Mouse (Mus musculus) telencephalon, adult 2 months (tissue): ENCODE measurements around the gene Scn10a.
A peak's percentile ranks its signal among the peaks of the same experiment; 100 is the strongest.

Source experiments
- DNase-seq: peaks from one replicate; pipeline ENCODE4 v3.0.0-alpha.2; 2011; ENCODE audit warnings: low read depth, low spot score

Gene Scn10a

DNA sequence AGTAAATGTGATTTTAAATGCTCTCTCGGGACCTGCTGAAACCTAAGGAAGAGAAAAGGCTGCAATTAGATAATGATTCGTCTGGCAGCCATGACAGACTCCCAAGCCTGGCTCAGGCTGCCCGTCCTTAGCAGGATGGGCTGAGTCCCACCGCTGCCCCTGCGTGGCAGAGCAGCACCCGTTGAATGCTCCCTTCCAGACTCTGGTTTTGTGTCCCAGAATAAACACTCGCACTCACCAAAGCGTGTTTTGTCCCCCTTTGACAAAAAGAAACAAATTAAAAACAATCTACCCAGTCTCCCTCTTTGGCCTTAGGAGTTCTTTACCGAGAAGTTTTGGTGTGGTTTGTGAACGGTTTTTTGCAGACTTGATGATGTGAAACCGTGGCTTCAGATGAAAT is at the start of gene Scn10a:
TSS of gene Scn10a (minus strand) at position 101 of the 400 bp plus-strand sequence.
- no peak for DNase-seq

- DNase-seq, result no peak
Observed at GRCm38 (mm10) chr9:119768585-119768984, 49.5 kb upstream of the Scn10a start.

- no peak for DNase-seq
Observed at GRCm38 (mm10) chr9:119760226-119760625, 41.1 kb upstream of the Scn10a start.

- DNase-seq, result no peak
Observed at GRCm38 (mm10) chr9:119759457-119759856, 40.3 kb upstream of the Scn10a start.

DNA sequence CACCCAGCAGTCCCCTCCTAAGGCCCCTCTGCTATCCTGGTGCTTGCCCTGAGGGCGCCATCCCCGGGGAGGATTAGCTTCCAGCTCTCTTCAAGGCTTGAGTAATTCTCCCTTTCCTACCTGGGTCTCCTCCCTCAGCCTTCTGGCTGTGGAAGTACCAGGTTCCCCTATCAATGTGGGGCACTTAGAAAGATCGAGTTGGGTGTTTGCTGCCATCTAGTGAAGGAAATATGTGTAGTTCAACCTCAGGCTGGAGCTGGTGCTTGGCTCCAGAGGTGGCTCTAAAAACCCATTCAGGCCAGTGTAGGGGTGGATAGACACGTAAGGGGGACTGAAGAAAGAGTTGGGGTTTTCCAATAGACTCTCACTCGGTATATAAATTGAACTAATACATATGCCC is 32.4 kb upstream of the Scn10a start:
- peak; percentile 39 for DNase-seq

- DNase-seq, result no peak
Observed at GRCm38 (mm10) chr9:119749112-119749511, 30.0 kb upstream of the Scn10a start.

DNA sequence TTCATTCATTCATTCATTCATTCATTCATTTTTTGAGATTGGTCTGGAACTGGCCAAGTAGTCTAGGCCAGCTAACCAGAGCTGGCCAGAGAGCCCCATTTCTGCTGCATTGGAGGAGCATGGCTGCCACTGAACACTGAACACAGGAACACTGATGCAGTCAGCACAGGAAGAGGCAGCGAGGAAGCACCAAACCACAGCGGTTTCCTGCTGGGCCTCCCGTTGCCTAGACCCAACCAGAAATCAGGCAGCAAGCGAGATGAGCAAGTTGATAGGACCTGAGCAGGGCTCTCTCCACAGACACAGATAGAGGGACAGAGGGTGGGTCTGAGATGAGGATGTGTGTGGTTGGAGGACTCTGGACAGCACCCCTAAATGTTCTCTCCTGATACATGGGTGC is 24.8 kb upstream of the Scn10a start:
- no peak for DNase-seq

- DNase-seq, result no peak
Observed at GRCm38 (mm10) chr9:119743312-119743711, 24.2 kb upstream of the Scn10a start.

GRCm38 (mm10) chr9:119741101-119741786 is 22.1 kb upstream of the Scn10a start:
- DNase-seq, result no peak

DNA sequence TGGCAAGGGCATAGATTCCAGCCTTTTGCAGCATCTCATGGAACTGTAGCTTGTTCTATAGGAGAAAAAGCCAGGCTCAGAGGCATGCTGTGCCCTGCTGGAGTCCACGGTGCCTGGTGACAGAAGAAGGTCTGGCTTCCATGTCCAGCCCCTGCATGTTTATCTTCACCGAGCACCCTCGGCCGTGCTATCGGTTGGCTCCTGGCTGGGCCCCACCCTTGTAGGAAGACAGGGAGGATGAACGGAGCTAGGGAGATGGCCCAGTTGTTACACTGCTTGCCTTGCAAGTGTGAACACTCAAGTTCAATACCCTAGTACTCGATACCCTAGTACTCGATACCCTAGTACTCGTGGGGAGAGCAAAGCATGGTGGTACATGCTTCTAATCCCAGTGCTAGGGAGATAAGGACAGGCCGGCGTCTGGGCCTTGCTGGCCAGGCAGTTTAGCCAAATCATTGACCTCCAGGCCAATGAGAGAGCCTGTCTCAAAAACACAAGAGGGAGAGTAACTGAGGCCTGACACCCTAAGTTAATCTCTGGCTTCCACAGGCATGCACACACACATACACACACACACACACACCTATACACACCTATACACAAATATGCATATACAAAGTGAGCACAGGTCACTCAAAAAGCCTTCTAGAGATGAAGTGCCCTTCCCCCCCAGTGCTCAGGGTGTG is 9.4 kb upstream of the Scn10a start:
- DNase-seq, result no peak

- no peak for DNase-seq
Observed at GRCm38 (mm10) chr9:119726990-119727389, 7.9 kb upstream of the Scn10a start.

GRCm38 (mm10) chr9:119725293-119725862 is 6.3 kb upstream of the Scn10a start:
- DNase-seq, result no peak

DNA sequence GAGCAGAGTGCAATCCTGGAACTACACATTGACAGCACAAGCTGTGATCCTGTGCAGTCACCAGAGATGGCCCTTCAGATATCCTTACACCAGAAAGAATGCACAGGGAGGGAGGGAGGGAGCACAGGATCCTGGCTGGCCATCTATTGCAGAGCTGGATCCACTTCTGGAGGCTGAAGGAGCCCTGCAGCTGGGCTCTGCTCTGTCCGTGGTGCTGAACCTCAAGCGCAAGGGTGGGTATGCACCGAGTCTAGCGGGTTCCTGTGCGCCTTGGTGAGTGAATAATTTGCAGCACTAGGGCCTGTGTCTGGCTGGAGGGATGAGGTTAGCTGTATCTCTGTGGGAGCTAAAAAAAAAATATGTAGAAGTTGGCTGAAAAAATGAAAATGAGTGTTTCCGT is 12.4 kb downstream of the Scn10a start:
- no peak for DNase-seq

GRCm38 (mm10) chr9:119691505-119691904 is 27.6 kb downstream of the Scn10a start:
- DNase-seq, result no peak

DNA sequence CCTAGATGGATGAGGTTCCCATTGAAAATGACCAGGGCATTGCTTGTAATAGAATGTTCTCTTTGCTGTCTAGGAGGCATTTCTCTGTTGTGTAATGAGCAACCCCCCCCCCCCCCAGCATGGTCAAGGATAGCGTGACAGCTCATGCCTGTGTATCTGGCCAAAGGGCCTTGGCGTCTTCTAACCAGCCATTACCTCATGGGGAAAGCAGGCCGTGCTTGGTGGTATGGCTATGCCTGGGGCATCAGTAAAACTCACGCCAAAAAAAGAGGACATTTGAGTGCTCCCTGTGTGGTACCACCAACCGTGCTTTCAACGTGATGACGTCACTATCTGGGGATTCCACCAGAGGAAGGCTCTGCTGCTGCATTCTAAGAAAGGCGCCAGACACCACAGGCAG is 28.1 kb downstream of the Scn10a start:
- DNase-seq, result no peak

DNA sequence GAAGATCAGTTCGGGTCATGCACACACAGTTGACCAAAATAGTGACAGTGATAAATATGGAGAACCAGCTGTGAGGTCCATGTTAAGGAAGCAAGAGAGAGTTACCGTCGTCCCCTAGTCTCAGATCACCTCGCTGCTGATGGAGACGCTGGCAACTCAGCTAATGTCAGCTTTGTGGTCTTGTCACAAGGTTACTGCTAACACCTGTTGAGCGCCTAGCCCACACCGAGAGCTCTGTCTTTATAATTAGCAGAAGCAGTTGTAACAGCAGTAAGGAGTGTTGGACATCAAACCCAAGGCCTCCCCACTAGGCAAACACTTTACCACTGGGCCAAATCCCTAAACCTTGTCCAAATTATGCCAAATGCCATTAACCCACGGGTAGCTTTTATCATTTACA is 31.2 kb downstream of the Scn10a start:
- no peak for DNase-seq

DNA sequence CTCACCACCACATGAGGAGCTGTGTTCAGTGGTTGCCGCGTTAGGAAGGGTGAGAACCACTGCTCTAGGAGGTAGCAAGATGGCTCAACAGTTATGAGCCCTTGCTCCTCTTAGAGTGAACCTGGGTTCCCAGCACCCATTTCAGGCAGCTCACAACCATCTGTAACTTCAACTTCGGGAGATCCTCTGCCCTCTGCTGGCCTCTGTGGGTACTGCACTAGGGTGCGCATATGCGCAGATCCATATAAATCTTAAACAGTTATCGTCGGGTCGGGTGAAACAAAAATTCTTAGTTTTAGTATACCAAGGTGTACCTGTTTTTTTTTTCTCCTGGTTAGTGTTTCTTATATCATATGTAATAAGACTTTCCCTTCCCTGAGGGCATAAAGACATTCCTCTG is 32.9 kb downstream of the Scn10a start:
- DNase-seq, result no peak

DNA sequence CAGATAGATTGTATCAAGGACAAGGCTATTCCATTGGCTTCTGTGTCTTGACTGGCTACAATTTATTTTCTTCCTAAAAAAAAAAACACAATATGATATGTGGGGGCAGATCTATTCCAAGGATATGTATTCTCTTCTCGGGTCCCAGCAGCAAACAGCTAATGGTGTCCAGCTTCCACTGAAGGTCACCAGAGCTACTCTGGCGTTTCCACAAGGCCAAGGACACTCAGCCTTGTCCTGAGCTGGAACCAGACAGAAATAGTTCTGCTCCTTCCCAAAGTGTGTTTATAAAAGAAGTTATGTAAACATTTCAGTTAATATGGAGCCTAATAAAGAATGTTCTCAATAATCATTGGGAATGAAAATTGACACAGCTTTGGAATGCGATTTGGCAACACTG is 38.2 kb downstream of the Scn10a start:
- no peak for DNase-seq

- DNase-seq, result no peak
Observed at GRCm38 (mm10) chr9:119664109-119664508, 55.0 kb downstream of the Scn10a start.

DNA sequence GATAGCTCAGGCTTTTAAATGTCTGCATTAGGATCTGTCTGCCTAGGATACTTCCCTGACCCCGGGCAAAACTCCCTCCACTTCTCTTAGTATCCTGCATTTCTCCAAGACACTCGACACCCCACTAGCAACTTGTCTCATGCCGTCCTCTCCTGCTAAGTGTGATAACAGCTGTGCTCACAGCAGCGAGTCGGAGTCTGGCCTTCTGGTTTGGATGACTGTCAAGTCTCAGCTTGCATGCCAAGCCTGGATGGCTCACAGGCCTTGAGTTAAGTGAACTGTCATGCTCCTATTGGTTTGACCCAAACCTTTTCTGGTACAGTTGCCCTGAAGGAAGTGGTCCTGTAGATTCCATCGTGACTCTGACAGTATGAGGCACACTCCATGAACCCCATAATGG is 63.0 kb downstream of the Scn10a start:
- DNase-seq, result peak; percentile 22

GRCm38 (mm10) chr9:119653758-119654157 is 65.4 kb downstream of the Scn10a start:
- no peak for DNase-seq

GRCm38 (mm10) chr9:119646942-119647547 is 72.1 kb downstream of the Scn10a start:
- DNase-seq, result no peak

DNA sequence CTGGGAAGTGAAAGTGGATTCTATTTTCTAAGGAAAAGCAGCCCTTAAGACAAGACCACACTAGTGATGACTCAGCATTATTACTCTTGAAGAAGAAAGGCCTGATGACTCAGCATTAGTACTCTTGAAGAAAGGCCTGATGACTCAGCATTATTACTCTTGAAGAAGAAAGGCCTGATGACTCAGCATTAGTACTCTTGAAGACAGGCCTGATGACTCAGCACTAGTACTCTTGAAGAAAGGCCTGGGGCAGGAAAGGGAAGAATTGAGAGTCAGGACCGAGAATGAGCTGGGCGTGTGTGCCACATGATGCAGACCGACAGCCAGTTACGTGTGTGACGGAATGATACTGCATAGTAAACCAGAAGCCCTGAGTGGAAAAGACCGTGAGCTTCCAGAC is 77.1 kb downstream of the Scn10a start:
- DNase-seq, result no peak
